Mouse (Mus musculus): ENCODE measurements around the gene Sh3d19.

DNA sequence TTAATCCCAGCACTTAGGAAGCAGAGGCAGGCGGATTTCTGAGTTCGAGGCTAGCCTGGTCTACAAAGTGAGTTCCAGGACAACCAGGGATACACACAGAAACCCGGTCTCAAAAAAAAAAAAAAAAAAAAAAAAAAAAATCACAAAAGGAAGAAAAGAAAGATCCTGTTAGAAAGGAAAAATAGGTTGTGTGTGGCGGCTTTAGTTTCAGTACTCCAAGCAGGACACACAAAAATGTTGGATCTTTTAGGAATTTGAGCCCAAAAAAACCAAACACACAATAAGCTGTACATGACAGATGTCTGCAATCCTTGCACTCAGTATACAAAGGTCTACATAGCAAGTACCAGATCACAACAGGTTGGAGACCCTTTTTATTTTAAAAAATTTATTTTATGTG lies 168.8 kb downstream of the Sh3d19 start:
- TF ChIP-seq CTCF (IDR thresholded peaks at IDR 0.05; ENCODE audit: low read depth, low read length) (no peak), GATA1 (IDR thresholded peaks at IDR 0.05; ENCODE audit: borderline replicate concordance, low read length) (no peak)

Data from G1E (cell line).